Mouse (Mus musculus) erythroblast, embryonic 14.5 days (primary cell): ENCODE data around the gene Zfp575. TPM values are rescaled to one million over a fixed set of nuclear protein-coding genes. Genes with fewer than 3 reads are reported as not detected.
"Not testable (repeated sequence)": the region's sequence is repeated elsewhere in the genome, so short reads cannot be mapped to it uniquely, and the experiment has no call there.

Source experiments
- H3K27me3 ChIP-seq: 2 replicates; pipeline ENCODE4 v1.6.1; 2012; ENCODE audit warnings: inconsistent platforms; ENCODE audit not compliant: control insufficient read depth
- H3K36me3 ChIP-seq: 2 replicates; pipeline ENCODE4 v1.6.1; 2012; ENCODE audit warnings: mild to moderate bottlenecking, inconsistent platforms; ENCODE audit not compliant: control insufficient read depth
- H3K4me1 ChIP-seq: 2 replicates; pipeline ENCODE4 v1.6.1; 2012; ENCODE audit warnings: inconsistent platforms; ENCODE audit not compliant: control insufficient read depth
- H3K4me3 ChIP-seq: replicated peaks from 2 replicates; pipeline ENCODE3; 2012; ENCODE audit warnings: moderate library complexity, mild to moderate bottlenecking, inconsistent platforms
- H3K9me3 ChIP-seq: 2 replicates; pipeline ENCODE4 v1.6.1; 2012; ENCODE audit warnings: low read length, inconsistent platforms, mixed read lengths; ENCODE audit not compliant: control insufficient read depth
- GATA1 ChIP-seq: IDR thresholded peaks from 2 replicates; pipeline ENCODE4 v1.6.1; 2012; ENCODE audit warnings: low read length, inconsistent platforms, mixed read lengths
- TAL1 ChIP-seq: IDR thresholded peaks from 3 replicates; pipeline ENCODE4 v1.6.1; 2012; ENCODE audit warnings: low read length, inconsistent platforms, mixed read lengths
- polyA plus RNA-seq: library from polyadenylated mRNA; stranded (reverse); fragments of >175 nt; gene quantifications from 2 replicates; pipeline ENCODE4 v1.2.3, GENCODE M21; 2012

Zfp575 gene
- polyA plus RNA-seq, 1 experiment: 0.08 TPM

GRCm38 (mm10) chr7:24619671-24620397, 32.4 kb upstream of the Zfp575 start:
- H3K36me3 ChIP-seq: no peaks in the 10 kb centered on the region
- H3K4me3 ChIP-seq: no peak overlapping the region
- no peaks in the 10 kb centered on the region for H3K27me3 ChIP-seq
- TF ChIP-seq TAL1 (no peak), GATA1 (no peak)
- H3K9me3 ChIP-seq: peaks cover 6% of the 10 kb centered on the region
- H3K4me1 ChIP-seq: no peaks in the 10 kb centered on the region

DNA sequence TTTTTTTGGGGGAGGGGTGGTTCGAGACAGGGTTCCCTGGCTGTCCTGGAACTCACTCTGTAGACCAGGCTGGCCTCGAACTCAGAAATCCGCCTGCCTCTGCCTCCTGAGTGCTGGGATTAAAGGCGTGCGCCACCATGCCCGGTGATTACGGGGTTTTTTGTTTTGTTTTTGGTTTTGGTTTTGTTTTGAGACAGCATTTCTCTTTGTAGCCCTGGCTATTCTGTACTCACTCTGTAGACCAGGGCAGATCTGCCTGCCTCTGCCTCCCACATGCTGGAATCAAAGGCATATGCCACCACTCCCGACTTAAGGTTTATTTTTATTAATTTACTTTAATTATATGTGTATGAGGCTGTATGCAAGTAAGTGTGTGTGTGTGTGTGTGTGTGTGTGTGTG, 30.9 kb upstream of the Zfp575 start:
- H3K36me3 ChIP-seq: not testable (repeated sequence)

DNA sequence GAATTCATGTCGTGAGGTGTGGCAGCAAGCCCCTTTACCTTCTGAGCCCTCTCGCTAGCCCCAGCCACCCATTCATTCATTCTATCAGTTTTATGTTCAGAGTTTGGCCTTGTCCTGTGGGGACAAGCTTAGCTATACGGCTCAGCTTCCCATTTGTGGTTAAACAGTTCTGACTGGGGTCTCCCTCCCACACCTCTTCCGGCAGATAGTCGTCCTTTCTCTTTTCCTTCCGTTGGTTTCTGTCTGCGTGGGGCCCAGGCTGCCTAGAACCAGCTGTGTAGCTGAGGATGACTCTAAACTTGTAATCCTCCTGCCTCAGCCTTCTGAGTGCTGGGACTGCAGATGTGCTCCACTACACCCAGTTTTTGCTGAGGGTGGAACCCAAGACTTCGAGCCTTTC, 30.3 kb upstream of the Zfp575 start:
- Histone ChIP-seq H3K4me3 (no peak overlapping the region), H3K9me3 (peaks cover 4% of the 10 kb centered on the region), H3K27me3 (peaks cover 8% of the 10 kb centered on the region), H3K4me1 (peaks cover 1% of the 10 kb centered on the region; the same call in 1 of the 2 replicates), H3K36me3 (no peaks in the 10 kb centered on the region)
- TF ChIP-seq TAL1 (no peak), GATA1 (no peak)

More for the DNA sequence above, 30.9 kb upstream of the Zfp575 start:
- not testable (repeated sequence) for H3K4me3 ChIP-seq, H3K27me3 ChIP-seq, H3K9me3 ChIP-seq, H3K4me1 ChIP-seq

GRCm38 (mm10) chr7:24614816-24615215, 27.4 kb upstream of the Zfp575 start:
- H3K4me1 ChIP-seq: peaks cover 28% of the 10 kb centered on the region
- TF ChIP-seq GATA1: no peak
- no peak for TF ChIP-seq TAL1
- H3K9me3 ChIP-seq: no peaks in the 10 kb centered on the region
- H3K27me3 ChIP-seq: peaks cover 36% of the 10 kb centered on the region
- H3K4me3 ChIP-seq: no peak overlapping the region
- no peaks in the 10 kb centered on the region for H3K36me3 ChIP-seq

DNA sequence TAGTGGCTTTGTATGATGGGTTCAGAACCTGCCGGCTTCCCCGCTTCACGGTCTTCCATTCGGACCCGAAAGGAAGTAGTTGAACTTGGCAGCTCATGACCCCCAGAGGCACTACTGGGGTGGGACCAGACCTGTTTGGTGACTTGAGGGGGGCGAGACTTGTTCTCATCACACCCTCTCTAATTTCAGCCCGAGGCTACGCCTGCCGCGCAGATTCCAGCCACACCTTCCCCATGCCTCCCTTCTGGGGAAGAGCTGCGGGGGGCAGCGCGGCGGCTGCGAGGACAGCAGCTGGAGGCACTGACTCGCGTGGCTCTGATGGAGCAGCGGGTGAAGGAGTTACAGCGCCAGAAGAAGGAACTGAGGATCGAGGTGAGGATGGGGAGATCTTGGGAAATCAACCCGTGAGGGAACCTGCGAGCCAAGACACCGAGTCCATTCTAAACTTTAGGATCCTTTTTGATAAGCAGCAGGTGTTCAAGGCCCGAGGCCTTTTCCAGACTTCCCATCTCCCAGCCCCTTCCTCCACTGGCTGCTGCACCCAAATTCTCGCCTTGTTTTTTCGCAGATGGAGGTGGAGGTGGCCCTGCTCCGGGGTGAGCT, 25.0 kb upstream of the Zfp575 start:
- H3K4me3 ChIP-seq: no peak overlapping the region
- no peaks in the 10 kb centered on the region for H3K36me3 ChIP-seq
- H3K9me3 ChIP-seq: peaks cover 2% of the 10 kb centered on the region; the same call in 1 of the 2 replicates
- TF ChIP-seq TAL1: no peak
- no peak for TF ChIP-seq GATA1
- H3K4me1 ChIP-seq: peaks cover 28% of the 10 kb centered on the region
- peaks cover 36% of the 10 kb centered on the region for H3K27me3 ChIP-seq

GRCm38 (mm10) chr7:24611709-24612108, 24.3 kb upstream of the Zfp575 start:
- Histone ChIP-seq H3K9me3 (peaks cover 2% of the 10 kb centered on the region; the same call in 1 of the 2 replicates), H3K4me1 (peaks cover 28% of the 10 kb centered on the region), H3K27me3 (peaks cover 36% of the 10 kb centered on the region), H3K36me3 (peaks cover 3% of the 10 kb centered on the region; the same call in 1 of the 2 replicates), H3K4me3 (peak overlapping the region; percentile 67)
- TF ChIP-seq TAL1: no peak
- no peak for TF ChIP-seq GATA1

- Histone ChIP-seq H3K4me3 (peak overlapping the region; percentile 67), H3K36me3 (peaks cover 3% of the 10 kb centered on the region; the same call in 1 of the 2 replicates), H3K9me3 (peaks cover 2% of the 10 kb centered on the region; the same call in 1 of the 2 replicates), H3K27me3 (peaks cover 36% of the 10 kb centered on the region), H3K4me1 (peaks cover 28% of the 10 kb centered on the region)
- TF ChIP-seq GATA1 (no peak), TAL1 (no peak)
These were observed 23.5 kb upstream of the Zfp575 start for GRCm38 (mm10) chr7:24610879-24611494.

- peaks cover 36% of the 10 kb centered on the region for H3K27me3 ChIP-seq
- peaks cover 2% of the 10 kb centered on the region; the same call in 1 of the 2 replicates for H3K9me3 ChIP-seq
- peaks cover 28% of the 10 kb centered on the region for H3K4me1 ChIP-seq
- peaks cover 3% of the 10 kb centered on the region; the same call in 1 of the 2 replicates for H3K36me3 ChIP-seq
- peak within 1 kb of the TSS; percentile 67 for H3K4me3 ChIP-seq
- TF ChIP-seq GATA1: no peak
- TF ChIP-seq TAL1: no peak
These were observed 22.9 kb upstream of the Zfp575 start, which contains the start of gene Phldb3 for GRCm38 (mm10) chr7:24610144-24610878. Gene Phldb3, plus strand, starts transcription at chr7:24610763.
